Mouse (Mus musculus) layer of hippocampus, adult 2 months (tissue): ENCODE measurements at regions not wholly inside any gene's neighbourhood (a gene's known extent, or its start where the extent isn't known, plus 50 kb on each side); places are given as distances from the start of the nearest gene placed in this dataset.
"Not testable (repeated sequence)": the region's sequence is repeated elsewhere in the genome, so short reads cannot be mapped to it uniquely, and the experiment has no call there.

Experiments used
- DNase-seq, 2 experiments: peaks; one replicate each; pipeline ENCODE4 v3.0.0; 2022; ENCODE audit warnings: low spot score in 2 of 2
- H3K27ac ChIP-seq: fragments of 200-600 bp; 2 replicates; pipeline ENCODE4 v1.8.1; 2022
- H3K4me3 ChIP-seq: fragments of 200-600 bp; 2 replicates; pipeline ENCODE4 v1.8.1; 2022; ENCODE audit warnings: mild to moderate bottlenecking
- CTCF ChIP-seq: fragments of 200-600 bp; conservative IDR thresholded peaks from 2 replicates; pipeline ENCODE4 v1.8.1; 2022; ENCODE audit warnings: antibody characterized with exemption, mild to moderate bottlenecking, moderate library complexity

- H3K27ac ChIP-seq, H3K4me3 ChIP-seq, DNase-seq: not testable (repeated sequence)
These were observed 525.2 kb downstream of the 4930447F04Rik start for GRCm38 (mm10) chrX:65778656-65779370.

GRCm38 (mm10) chrX:65769861-65770260 lies 534.2 kb downstream of the 4930447F04Rik start:
- DNase-seq, result no peak

GRCm38 (mm10) chrX:65734577-65734976 lies 569.4 kb downstream of the 4930447F04Rik start:
- no peak overlapping the region for H3K27ac ChIP-seq
- H3K4me3 ChIP-seq, result no peak overlapping the region
- peak; percentile 4 to 33 for DNase-seq
- TF ChIP-seq CTCF, result peak; percentile 81

More at GRCm38 (mm10) chrX:65769861-65770260, 534.2 kb downstream of the 4930447F04Rik start:
- no peak for TF ChIP-seq CTCF
- H3K27ac ChIP-seq, result no peak overlapping the region
- H3K4me3 ChIP-seq, result no peak overlapping the region

GRCm38 (mm10) chrX:65715562-65715961 lies 588.5 kb downstream of the 4930447F04Rik start:
- Histone ChIP-seq H3K4me3 (no peak overlapping the region), H3K27ac (no peak overlapping the region)
- peak; percentile 68 for TF ChIP-seq CTCF
- DNase-seq, result no peak
